Comparison of ENCODE assay signal across 17 mouse cellular contexts in the genomic region with DNA sequence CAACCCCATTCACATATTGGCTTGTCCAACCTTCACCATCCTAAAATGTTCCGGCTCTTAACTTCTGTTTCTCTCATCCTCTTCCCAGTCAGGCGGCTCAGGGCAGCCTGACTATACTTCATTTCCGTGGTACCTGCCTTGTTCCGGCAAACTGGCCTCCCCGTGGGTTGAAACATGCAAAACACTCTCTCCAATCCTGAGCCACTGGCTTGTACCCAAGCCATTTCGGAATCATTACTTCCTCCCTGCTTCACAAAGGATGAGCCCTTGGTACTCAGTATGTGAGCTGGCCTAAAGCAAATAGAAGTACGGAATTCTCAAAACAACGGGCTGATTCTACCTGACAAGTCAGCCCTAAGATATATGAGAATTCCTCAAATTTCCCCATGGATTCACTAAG.
"Had no signal": no experiment of that assay in that cellular context is flagged by ENCODE, and none has a peak within 500 bp of the region (broad histone marks: within the 10 kb centered on the region; RNA-seq: fewer than 3 reads in every experiment).

No protein-coding gene starts in this region.

- H3K27me3 ChIP-seq: midbrain, embryonic 12.5 days; neural tube, embryonic 13.5 days; neural tube, embryonic 15.5 days had no signal

- ATAC-seq: midbrain, embryonic 16.5 days had no signal

- DNase-seq: lung, adult 18-20 months; lung, embryonic 14.5 days; lung, postnatal 10 days; lung, postnatal 4 days; retina, postnatal 1 day; right cerebral cortex, adult 18-20 months; right cerebral cortex, postnatal 25 days; right cerebral cortex, postnatal 4 days; spleen, adult 18-20 months; thymus, adult 18-20 months; thymus, postnatal 14 days; thymus, postnatal 36 days had no signal

- H3K4me1 ChIP-seq: midbrain, embryonic 12.5 days; neural tube, embryonic 13.5 days; neural tube, embryonic 15.5 days had no signal

- H3K36me3 ChIP-seq: midbrain, embryonic 12.5 days; neural tube, embryonic 13.5 days; neural tube, embryonic 15.5 days had no signal

- H3K4me3 ChIP-seq: midbrain, embryonic 12.5 days; myocyte; neural tube, embryonic 13.5 days; neural tube, embryonic 15.5 days had no signal

- H3K27ac ChIP-seq: midbrain, embryonic 12.5 days; neural tube, embryonic 13.5 days; neural tube, embryonic 15.5 days had no signal

- H3K9ac ChIP-seq: lung, embryonic 14.5 days; midbrain, embryonic 12.5 days; neural tube, embryonic 13.5 days; neural tube, embryonic 15.5 days had no signal

- H3K9me3 ChIP-seq: midbrain, embryonic 12.5 days had no signal

- H3K4me2 ChIP-seq: lung, embryonic 14.5 days; midbrain, embryonic 12.5 days; neural tube, embryonic 13.5 days; neural tube, embryonic 15.5 days had no signal
